Mouse (Mus musculus) R1 (cell line): ENCODE measurements at regions not wholly inside any gene's neighbourhood (a gene's known extent, or its start where the extent isn't known, plus 50 kb on each side); places are given as distances from the start of the nearest gene placed in this dataset.

ENCODE experiments used
- DNase-seq: peaks from one replicate; pipeline ENCODE4 v3.0.0-alpha.2; 2018; ENCODE audit warnings: low read depth, low spot score

GRCm38 (mm10) chr10:105704472-105705235, 130.4 kb upstream of the Tmtc2 start:
- no peak for DNase-seq

DNA sequence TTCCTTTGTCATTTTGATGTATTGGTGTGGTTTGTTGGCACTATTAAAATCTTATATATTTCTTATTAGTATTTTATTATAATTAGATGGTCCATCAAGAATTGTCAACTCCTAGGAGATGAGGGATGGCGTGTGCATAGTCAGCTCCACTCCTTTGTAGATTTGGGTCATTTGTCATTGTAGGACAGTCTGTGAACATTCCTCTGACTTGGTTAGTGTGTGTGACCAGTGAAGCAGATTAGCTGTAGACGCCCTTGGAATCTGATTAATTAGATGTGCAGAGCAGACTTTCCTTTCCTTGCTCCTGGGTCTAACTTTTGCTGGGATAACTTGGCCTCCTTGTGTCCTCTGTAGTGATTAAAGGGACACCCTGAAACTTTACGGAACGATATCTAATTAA, 118.9 kb upstream of the Tmtc2 start:
- no peak for DNase-seq

GRCm38 (mm10) chr10:105689388-105689787, 115.1 kb upstream of the Tmtc2 start:
- no peak for DNase-seq

DNA sequence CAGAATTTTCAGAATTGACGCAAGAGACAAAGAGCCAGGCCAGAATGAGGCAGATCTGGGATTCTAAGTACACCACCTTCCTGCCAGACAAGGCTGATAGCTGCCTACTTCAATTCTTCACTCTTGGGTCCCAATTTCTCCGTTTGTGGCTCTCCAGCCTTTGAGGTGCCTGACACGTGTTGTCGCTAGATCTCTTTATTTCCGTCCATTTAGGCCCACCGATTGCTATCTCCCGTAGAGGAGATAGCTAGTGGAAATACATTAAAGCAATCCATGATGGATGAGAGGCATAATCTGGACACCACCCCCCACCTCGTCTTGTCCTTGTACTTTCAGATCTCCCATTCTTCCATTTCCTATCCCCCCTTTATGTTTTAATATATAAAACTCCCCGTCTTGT, 114.6 kb upstream of the Tmtc2 start:
- DNase-seq = no peak

DNA sequence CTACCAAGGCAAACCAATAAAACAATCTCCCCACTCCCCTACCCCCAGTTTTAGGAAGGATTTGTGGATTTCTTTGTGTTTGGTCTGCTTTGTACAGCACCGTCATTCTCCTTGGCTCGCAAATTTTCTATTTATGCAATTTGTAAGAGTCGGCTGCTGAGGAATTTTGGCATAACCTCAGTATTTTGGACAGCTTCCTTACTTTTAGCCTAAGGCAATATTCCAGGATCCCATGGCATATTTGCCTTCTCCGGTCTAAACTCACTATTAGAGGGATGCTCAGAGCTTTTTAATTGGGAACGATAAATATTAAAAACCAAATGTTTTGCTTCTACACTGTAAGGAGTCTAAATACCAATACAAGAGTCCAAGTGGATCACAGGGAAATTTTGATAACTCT, 112.6 kb upstream of the Tmtc2 start:
- DNase-seq = no peak

GRCm38 (mm10) chr10:105679598-105679997, 105.3 kb upstream of the Tmtc2 start:
- no peak for DNase-seq

DNA sequence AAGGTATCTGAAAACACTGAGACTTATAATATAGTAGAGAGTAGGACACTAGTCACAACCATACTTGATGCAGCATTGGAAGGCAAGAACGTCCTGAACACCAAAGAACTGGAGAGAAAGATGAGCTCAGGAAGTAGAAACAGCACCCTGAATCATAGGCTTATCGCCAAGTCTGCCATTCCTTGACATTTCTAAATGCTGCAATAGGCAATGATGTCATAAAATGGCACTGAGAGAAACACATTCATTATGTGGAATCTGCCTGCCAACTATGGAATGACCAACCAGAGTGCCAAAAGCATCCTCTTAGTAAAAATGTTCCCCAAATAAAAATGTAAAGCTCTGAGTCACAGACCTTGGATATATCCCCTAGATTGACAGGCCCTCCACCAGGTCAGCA, 92.7 kb upstream of the Tmtc2 start:
- no peak for DNase-seq

DNA sequence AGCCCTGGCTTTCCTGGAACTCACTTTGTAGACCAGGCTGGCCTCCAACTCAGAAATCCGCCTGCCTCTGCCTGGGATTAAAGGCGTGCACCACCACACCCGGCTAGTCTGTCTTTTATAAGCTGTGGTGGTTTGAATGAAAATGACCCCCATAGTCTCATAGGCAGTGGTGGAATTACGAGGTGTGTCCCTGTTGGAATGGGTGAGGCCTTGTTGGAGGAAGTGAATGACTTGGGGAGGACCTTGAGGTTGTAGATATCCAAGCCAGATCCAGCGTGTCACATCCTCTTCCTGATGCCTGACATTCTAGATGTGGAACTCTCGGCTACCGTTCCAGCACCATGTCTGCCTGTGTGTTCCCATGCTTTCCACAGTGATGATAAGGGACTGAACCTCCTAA, 86.5 kb upstream of the Tmtc2 start:
- peak; percentile 67 for DNase-seq

- no peak for DNase-seq
These were observed 82.5 kb upstream of the Tmtc2 start for GRCm38 (mm10) chr10:105656788-105657187.

DNA sequence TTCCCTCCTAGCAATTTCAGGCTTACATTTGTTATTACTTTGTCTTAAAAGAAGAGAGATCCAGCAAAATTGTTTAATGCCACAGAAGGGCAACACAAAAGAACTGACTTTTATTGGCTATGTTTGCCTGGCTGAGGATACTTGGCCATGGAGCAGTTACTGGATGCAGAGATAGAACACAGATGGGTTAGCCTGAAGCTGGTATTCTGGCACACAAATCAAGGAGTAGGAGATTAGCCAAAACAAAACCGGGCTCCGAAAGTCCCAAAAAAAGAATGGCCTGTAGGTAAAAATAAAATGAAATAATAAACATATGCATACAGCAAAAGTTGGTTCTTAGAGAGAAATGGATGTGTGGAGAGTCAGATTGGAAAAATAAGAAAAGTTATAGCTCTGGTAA, 78.2 kb upstream of the Tmtc2 start:
- no peak for DNase-seq

DNA sequence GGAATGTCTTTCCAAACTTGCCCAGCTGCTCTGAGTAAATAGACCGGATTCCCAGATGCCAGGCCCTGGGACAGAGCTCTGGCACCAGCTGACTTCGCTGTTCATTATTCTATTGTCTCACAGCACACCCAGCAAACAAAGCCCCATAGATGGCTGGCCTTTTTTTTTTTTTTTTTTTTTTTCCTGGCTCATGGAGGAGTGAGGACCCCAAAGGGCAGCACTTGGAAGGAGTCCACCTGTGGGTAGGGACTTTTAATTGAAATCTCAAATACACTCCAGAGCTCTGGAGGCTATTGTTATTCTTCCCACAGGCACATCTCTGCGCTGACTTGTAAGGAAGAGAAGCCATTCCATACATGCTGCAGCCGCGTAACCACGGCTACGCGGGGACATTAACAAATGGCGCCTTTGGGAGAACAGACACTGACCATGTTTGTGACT, 64.8 kb upstream of the Tmtc2 start:
- DNase-seq = peak; percentile 35

- no peak for DNase-seq
These were observed 64.2 kb upstream of the Tmtc2 start for GRCm38 (mm10) chr10:105638500-105638899.

- no peak for DNase-seq
These were observed 52.6 kb upstream of the Tmtc2 start for GRCm38 (mm10) chr10:105626842-105627241.

GRCm38 (mm10) chr10:105625324-105625950, 51.2 kb upstream of the Tmtc2 start:
- DNase-seq = no peak
